Mouse (Mus musculus): ENCODE results near the gene Scd1.

Gene Scd1

GRCm38 (mm10) chr19:44365733-44366132 lies 41.9 kb downstream of the Scd1 start:
- DNase-seq (ENCODE audit: low read depth, low spot score): no peak

GRCm38 (mm10) chr19:44364029-44364428 lies 43.6 kb downstream of the Scd1 start:
- peak; percentile 41 for DNase-seq (ENCODE audit: low read depth, low spot score)

- DNase-seq (ENCODE audit: low read depth, low spot score): peak; percentile 38
Observed at GRCm38 (mm10) chr19:44363529-44363928, 44.1 kb downstream of the Scd1 start.

- no peak for DNase-seq (ENCODE audit: low read depth, low spot score)
Observed at GRCm38 (mm10) chr19:44358700-44359099, 49.0 kb downstream of the Scd1 start.

GRCm38 (mm10) chr19:44351756-44352155 lies 55.9 kb downstream of the Scd1 start:
- DNase-seq (ENCODE audit: low read depth, low spot score): no peak

GRCm38 (mm10) chr19:44349689-44350088 lies 58.0 kb downstream of the Scd1 start:
- DNase-seq (ENCODE audit: low read depth, low spot score): no peak
